Mouse (Mus musculus): ENCODE measurements around the gene Emc9.

- TF ChIP-seq CTCF (IDR thresholded peaks at IDR 0.05; ENCODE audit: control insufficient read depth, insufficient read depth, low read length) (no peak), POLR2A (IDR thresholded peaks at IDR 0.05; ENCODE audit: borderline replicate concordance, control insufficient read depth, low read depth, low read length) (peak; percentile 83)
Observed at GRCm38 (mm10) chr14:55540067-55540786, 44.9 kb downstream of the Emc9 start, which contains the start of gene Pck2.

Data from bone marrow, adult 2 months (tissue).